Mouse (Mus musculus): Measurements from ENCODE around the gene Ints11. TPM values are rescaled to one million over a fixed set of nuclear protein-coding genes. Genes with fewer than 3 reads are reported as not detected.

The Ints11 gene
- polyA plus RNA-seq, 1 experiment from 2014 or later = 67.1 TPM

DNA sequence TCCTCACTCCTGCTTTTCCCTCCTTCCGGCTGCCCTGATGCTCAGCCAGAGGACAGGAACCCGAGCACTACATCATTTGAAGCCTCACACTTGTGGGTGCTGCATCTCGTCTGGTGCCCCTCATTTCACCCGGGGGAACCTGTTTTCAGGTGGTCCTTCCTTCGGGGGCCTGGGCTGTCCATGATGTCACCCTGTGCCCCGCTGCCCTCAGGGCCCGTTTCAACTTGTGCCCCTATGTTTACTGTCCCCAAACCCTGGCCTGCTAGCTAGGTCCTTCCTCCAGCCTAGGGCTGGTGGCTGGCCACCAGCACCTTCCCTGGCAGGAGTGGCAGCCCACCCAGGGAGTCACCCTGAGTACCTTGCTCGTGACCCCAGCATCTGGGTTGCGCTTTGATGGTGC, 36.8 kb downstream of the Ints11 start:
- H3K9me3 ChIP-seq (ENCODE audit: control insufficient read depth, low read length) = no peaks in the 10 kb centered on the region
- no peak overlapping the region for H3K27ac ChIP-seq (ENCODE audit: low read length)
- H3K4me2 ChIP-seq (ENCODE audit: low read depth, low read length) = no peak overlapping the region
- 83% methylated on average over 9 of the region's 9 CpGs for WGBS
- no peak for ATAC-seq
- no peaks in the 10 kb centered on the region for H3K27me3 ChIP-seq (replicated peaks; ENCODE audit: control insufficient read depth, insufficient read depth, low read length)
- no peak overlapping the region for H3K4me3 ChIP-seq (ENCODE audit: low read length)
- no peak overlapping the region for H3K9ac ChIP-seq (ENCODE audit: low read depth, low read length)
- peaks cover 3% of the 10 kb centered on the region; the same call in 1 of the 2 replicates for H3K36me3 ChIP-seq (ENCODE audit: control insufficient read depth, insufficient read depth, low read length)
- no peaks in the 10 kb centered on the region for H3K4me1 ChIP-seq (ENCODE audit: control insufficient read depth, insufficient read depth, low read length)

DNA sequence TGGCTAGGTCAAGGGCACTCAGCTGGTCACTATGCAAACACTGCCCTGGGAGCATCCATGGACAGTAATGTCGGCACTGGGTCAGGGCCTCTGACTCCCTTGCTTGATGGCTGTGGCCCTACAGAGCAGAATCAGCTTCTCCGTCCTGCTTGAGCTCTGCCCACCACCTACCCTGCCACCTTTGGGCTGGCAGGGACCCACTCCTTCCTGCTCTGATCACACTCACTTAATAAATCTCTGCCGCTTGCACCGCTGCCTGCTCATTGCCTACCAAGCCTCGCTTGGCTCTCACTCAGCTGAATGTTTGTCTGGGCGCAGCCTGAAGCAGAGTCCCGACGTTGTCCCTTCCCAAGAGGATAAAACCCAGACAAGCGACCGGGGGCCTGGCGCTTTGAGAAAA, 37.7 kb downstream of the Ints11 start:
- WGBS = 74% methylated on average over 11 of the region's 11 CpGs
- H3K36me3 ChIP-seq (ENCODE audit: control insufficient read depth, insufficient read depth, low read length) = peaks cover 3% of the 10 kb centered on the region; the same call in 1 of the 2 replicates
- H3K9me3 ChIP-seq (ENCODE audit: control insufficient read depth, low read length) = no peaks in the 10 kb centered on the region
- no peaks in the 10 kb centered on the region for H3K4me1 ChIP-seq (ENCODE audit: control insufficient read depth, insufficient read depth, low read length)
- H3K9ac ChIP-seq (ENCODE audit: low read depth, low read length) = no peak overlapping the region
- no peak overlapping the region for H3K27ac ChIP-seq (ENCODE audit: low read length)
- no peaks in the 10 kb centered on the region for H3K27me3 ChIP-seq (replicated peaks; ENCODE audit: control insufficient read depth, insufficient read depth, low read length)
- no peak overlapping the region for H3K4me3 ChIP-seq (ENCODE audit: low read length)
- ATAC-seq = no peak
- no peak overlapping the region for H3K4me2 ChIP-seq (ENCODE audit: low read depth, low read length)

DNA sequence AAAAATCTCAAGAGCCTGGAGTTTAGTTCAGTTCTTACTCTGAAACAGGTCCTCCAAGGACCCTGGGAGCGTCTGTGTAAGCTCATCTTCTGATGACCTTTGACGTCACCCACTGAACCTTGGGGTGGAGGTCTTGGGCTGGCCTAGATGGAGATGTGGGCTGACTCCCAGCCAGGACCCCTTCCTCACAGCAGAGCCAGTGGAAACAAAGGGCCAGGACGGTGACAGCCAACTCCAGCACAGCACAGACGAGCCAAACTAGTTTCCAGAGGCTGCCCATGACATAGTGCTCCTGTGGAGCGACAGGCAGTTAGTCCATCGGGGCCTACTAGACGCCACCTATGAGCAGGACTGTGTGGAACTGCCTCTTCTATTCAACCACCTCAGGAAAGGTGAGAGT, 38.9 kb downstream of the Ints11 start:
- Histone ChIP-seq H3K27ac (ENCODE audit: low read length) (no peak overlapping the region), H3K4me2 (ENCODE audit: low read depth, low read length) (no peak overlapping the region), H3K9me3 (ENCODE audit: control insufficient read depth, low read length) (no peaks in the 10 kb centered on the region), H3K36me3 (ENCODE audit: control insufficient read depth, insufficient read depth, low read length) (no peaks in the 10 kb centered on the region), H3K4me1 (ENCODE audit: control insufficient read depth, insufficient read depth, low read length) (no peaks in the 10 kb centered on the region), H3K4me3 (ENCODE audit: low read length) (no peak overlapping the region), H3K27me3 (replicated peaks; ENCODE audit: control insufficient read depth, insufficient read depth, low read length) (no peaks in the 10 kb centered on the region), H3K9ac (ENCODE audit: low read depth, low read length) (no peak overlapping the region)
- WGBS = 78% methylated on average over 7 of the region's 7 CpGs
- no peak for ATAC-seq

DNA sequence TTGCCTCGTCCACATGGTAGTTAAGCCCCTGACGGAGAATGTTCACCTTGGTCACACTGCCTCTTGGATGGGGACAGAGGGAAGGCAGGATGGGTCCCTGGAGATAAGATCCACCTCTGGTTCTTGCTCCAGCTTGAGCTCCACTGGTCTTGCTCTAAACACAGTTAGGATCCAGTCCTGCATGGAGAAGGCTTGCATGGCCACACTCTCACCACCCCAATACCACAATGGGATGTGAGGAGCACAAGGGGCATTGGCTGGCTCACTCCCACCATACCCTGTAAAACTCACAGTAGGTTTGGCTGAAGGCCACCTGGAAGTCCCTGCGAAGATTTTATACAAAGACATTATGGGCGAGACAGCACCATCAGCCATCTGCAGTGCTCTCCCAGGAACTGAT, 39.4 kb downstream of the Ints11 start:
- ATAC-seq = no peak
- Histone ChIP-seq H3K4me1 (ENCODE audit: control insufficient read depth, insufficient read depth, low read length) (no peaks in the 10 kb centered on the region), H3K4me3 (ENCODE audit: low read length) (no peak overlapping the region), H3K36me3 (ENCODE audit: control insufficient read depth, insufficient read depth, low read length) (no peaks in the 10 kb centered on the region), H3K4me2 (ENCODE audit: low read depth, low read length) (no peak overlapping the region), H3K9me3 (ENCODE audit: control insufficient read depth, low read length) (no peaks in the 10 kb centered on the region), H3K27ac (ENCODE audit: low read length) (no peak overlapping the region), H3K27me3 (replicated peaks; ENCODE audit: control insufficient read depth, insufficient read depth, low read length) (no peaks in the 10 kb centered on the region), H3K9ac (ENCODE audit: low read depth, low read length) (no peak overlapping the region)
- 90% methylated on average over 4 of the region's 4 CpGs for WGBS

DNA sequence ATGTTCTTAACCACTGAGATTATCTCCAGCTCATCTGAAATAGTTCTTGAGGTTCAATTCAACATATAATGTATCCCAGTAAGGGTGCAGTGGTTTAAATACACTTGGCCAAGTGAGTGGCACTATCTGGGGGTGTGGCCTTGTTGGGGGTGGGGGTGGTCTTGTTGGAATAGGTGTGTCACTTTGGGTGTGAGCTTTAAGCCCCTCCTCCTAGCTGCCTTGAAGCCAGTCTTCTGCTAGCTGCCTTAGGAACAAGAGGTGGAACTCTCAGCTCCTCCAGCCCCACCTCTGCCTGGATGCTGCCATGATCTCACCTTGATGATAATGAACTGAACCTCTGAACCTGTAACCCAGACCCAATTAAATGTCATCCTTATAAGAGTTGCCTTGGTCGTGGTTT, 62.7 kb downstream of the Ints11 start:
- Histone ChIP-seq H3K4me1 (ENCODE audit: control insufficient read depth, insufficient read depth, low read length) (no peaks in the 10 kb centered on the region), H3K36me3 (ENCODE audit: control insufficient read depth, insufficient read depth, low read length) (no peaks in the 10 kb centered on the region), H3K4me2 (ENCODE audit: low read depth, low read length) (no peak overlapping the region), H3K9ac (ENCODE audit: low read depth, low read length) (no peak overlapping the region), H3K27ac (ENCODE audit: low read length) (no peak overlapping the region), H3K27me3 (replicated peaks; ENCODE audit: control insufficient read depth, insufficient read depth, low read length) (no peaks in the 10 kb centered on the region), H3K4me3 (ENCODE audit: low read length) (no peak overlapping the region), H3K9me3 (ENCODE audit: control insufficient read depth, low read length) (no peaks in the 10 kb centered on the region)
- no peak for ATAC-seq
- WGBS = 74% methylated on average over 1 of the region's 1 CpGs

Small RNAs within 50 kb of the gene (microRNA-seq; reads per million reads assigned to microRNA genes)
- gene Gm22991 = not detected

Other genes starting within 250 kb of the Ints11 start
- 48.4 and 49.8 TPM in 2 replicates for gene Cdk11b, start 244.7 kb upstream of the Ints11 start, polyA plus RNA-seq (2015; fragmentation: Nextera tagmentation; extraction: Ambion mirVana)
- not detected in 2 replicates for gene Gm10563, start 224.1 kb upstream of the Ints11 start, polyA plus RNA-seq (2015; fragmentation: Nextera tagmentation; extraction: Ambion mirVana)
- gene Mmp23, start 216.2 kb upstream of the Ints11 start, polyA plus RNA-seq (2015; fragmentation: Nextera tagmentation; extraction: Ambion mirVana) = 39.6 and 41.3 TPM in 2 replicates
- 18.6 and 18.7 TPM in 2 replicates for gene Mib2, start 200.3 kb upstream of the Ints11 start, polyA plus RNA-seq (2015; fragmentation: Nextera tagmentation; extraction: Ambion mirVana)
- 1.9 and 2.0 TPM in 2 replicates for gene Fndc10, start 175.2 kb upstream of the Ints11 start, polyA plus RNA-seq (2015; fragmentation: Nextera tagmentation; extraction: Ambion mirVana)
- 155 and 163 TPM in 2 replicates for gene Ssu72, start 164.7 kb upstream of the Ints11 start, polyA plus RNA-seq (2015; fragmentation: Nextera tagmentation; extraction: Ambion mirVana)
- 0.16 and 0.23 TPM in 2 replicates for gene Tmem240, start 134.7 kb upstream of the Ints11 start, polyA plus RNA-seq (2015; fragmentation: Nextera tagmentation; extraction: Ambion mirVana)
- 142 and 150 TPM in 2 replicates for gene Atad3a, start 108.5 kb upstream of the Ints11 start, polyA plus RNA-seq (2015; fragmentation: Nextera tagmentation; extraction: Ambion mirVana)
- gene Vwa1, start 94.8 kb upstream of the Ints11 start, polyA plus RNA-seq (2015; fragmentation: Nextera tagmentation; extraction: Ambion mirVana) = 18.9 TPM in 2 replicates
- gene Tmem88b, start 83.7 kb upstream of the Ints11 start, polyA plus RNA-seq (2015; fragmentation: Nextera tagmentation; extraction: Ambion mirVana) = 0.89 and 1.1 TPM in 2 replicates
- not detected in 2 replicates for gene Ankrd65, start 79.1 kb upstream of the Ints11 start, polyA plus RNA-seq (2015; fragmentation: Nextera tagmentation; extraction: Ambion mirVana)
- 210 and 226 TPM in 2 replicates for gene Mrpl20, start 66.7 kb upstream of the Ints11 start, polyA plus RNA-seq (2015; fragmentation: Nextera tagmentation; extraction: Ambion mirVana)
- 130 and 131 TPM in 2 replicates for gene Ccnl2, start 57.1 kb upstream of the Ints11 start, polyA plus RNA-seq (2015; fragmentation: Nextera tagmentation; extraction: Ambion mirVana)
- gene Aurkaip1, start 38.3 kb upstream of the Ints11 start, polyA plus RNA-seq (2015; fragmentation: Nextera tagmentation; extraction: Ambion mirVana) = 180 and 196 TPM in 2 replicates
- 76.3 and 80.5 TPM in 2 replicates for gene Mxra8, start 29.9 kb upstream of the Ints11 start, polyA plus RNA-seq (2015; fragmentation: Nextera tagmentation; extraction: Ambion mirVana)
- 3.7 and 4.7 TPM in 2 replicates for gene Dvl1, start 22.1 kb upstream of the Ints11 start, polyA plus RNA-seq (2015; fragmentation: Nextera tagmentation; extraction: Ambion mirVana)
- 0.28 and 0.32 TPM in 2 replicates for gene Tas1r3, start 6.2 kb upstream of the Ints11 start, polyA plus RNA-seq (2015; fragmentation: Nextera tagmentation; extraction: Ambion mirVana)
- 23.6 and 24.9 TPM in 2 replicates for gene Cptp, start 106 bp upstream of the Ints11 start, polyA plus RNA-seq (2015; fragmentation: Nextera tagmentation; extraction: Ambion mirVana)
- 49.4 and 58.6 TPM in 2 replicates for gene Pusl1, start 22.2 kb downstream of the Ints11 start, polyA plus RNA-seq (2015; fragmentation: Nextera tagmentation; extraction: Ambion mirVana)
- gene Acap3, start 22.3 kb downstream of the Ints11 start, polyA plus RNA-seq (2015; fragmentation: Nextera tagmentation; extraction: Ambion mirVana) = 9.8 and 10.8 TPM in 2 replicates
- gene Ube2j2, start 74.3 kb downstream of the Ints11 start, polyA plus RNA-seq (2015; fragmentation: Nextera tagmentation; extraction: Ambion mirVana) = 89.5 and 93.4 TPM in 2 replicates
- 59.9 and 75.4 TPM in 2 replicates for gene C1qtnf12, start 92.8 kb downstream of the Ints11 start, polyA plus RNA-seq (2015; fragmentation: Nextera tagmentation; extraction: Ambion mirVana)
- 11.7 and 12.0 TPM in 2 replicates for gene B3galt6, start 123.1 kb downstream of the Ints11 start, polyA plus RNA-seq (2015; fragmentation: Nextera tagmentation; extraction: Ambion mirVana)
- 165 and 171 TPM in 2 replicates for gene Sdf4, start 123.3 kb downstream of the Ints11 start, polyA plus RNA-seq (2015; fragmentation: Nextera tagmentation; extraction: Ambion mirVana)
- 0.55 and 0.86 TPM in 2 replicates for gene Tnfrsf4, start 144.3 kb downstream of the Ints11 start, polyA plus RNA-seq (2015; fragmentation: Nextera tagmentation; extraction: Ambion mirVana)
- 1.0 and 1.4 TPM in 2 replicates for gene Tnfrsf18, start 156.6 kb downstream of the Ints11 start, polyA plus RNA-seq (2015; fragmentation: Nextera tagmentation; extraction: Ambion mirVana)
- 4.2 and 4.7 TPM in 2 replicates for gene Ttll10, start 189.9 kb downstream of the Ints11 start, polyA plus RNA-seq (2015; fragmentation: Nextera tagmentation; extraction: Ambion mirVana)
- gene 9430015G10Rik, start 240.4 kb downstream of the Ints11 start, polyA plus RNA-seq (2015; fragmentation: Nextera tagmentation; extraction: Ambion mirVana) = 21.4 and 22.3 TPM in 2 replicates

Data from intestine, embryonic 16.5 days (tissue).